Comparison of ENCODE assay signal across 16 mouse cellular contexts in genomic region chr13:72735916-72736315, GRCm38 (mm10).
DNase-seq lines count a peak whose midpoint lies in the region; ATAC-seq lines count a peak whose summit lies in the region.
"Had no signal": no experiment of that assay in that cellular context is flagged by ENCODE, and none has a peak within 500 bp of the region (broad histone marks: within the 10 kb centered on the region; RNA-seq: fewer than 3 reads in every experiment).

No protein-coding gene starts in this region.

- intact Hi-C loops in left cerebral cortex, postnatal 4 days (cut with DNase I), result no loop called here
- intact Hi-C loops in left cerebral cortex, postnatal 36 days (cut with DNase I), result no loop called here

- H3K4me1 ChIP-seq in embryonic facial prominence, embryonic 14.5 days (ENCODE audit: control insufficient read depth, insufficient read depth, low read length), result no peaks in the 10 kb centered on the region
- H3K4me1 ChIP-seq: limb, embryonic 13.5 days; neural tube, embryonic 15.5 days had no signal

- no peaks in the 10 kb centered on the region for H3K36me3 ChIP-seq in embryonic facial prominence, embryonic 14.5 days (ENCODE audit: control insufficient read depth, insufficient read depth, low read length)
- H3K36me3 ChIP-seq: G1E; limb, embryonic 13.5 days; neural tube, embryonic 15.5 days had no signal

- H3K9me3 ChIP-seq in embryonic facial prominence, embryonic 14.5 days (ENCODE audit: control insufficient read depth, low read length), result no peaks in the 10 kb centered on the region
- H3K9me3 ChIP-seq: limb, embryonic 13.5 days; neural tube, embryonic 15.5 days had no signal

- no peaks in the 10 kb centered on the region for H3K27me3 ChIP-seq in embryonic facial prominence, embryonic 14.5 days (replicated peaks; ENCODE audit: control insufficient read depth, insufficient read depth, low read length)

- peak; percentile 66 for DNase-seq in left cerebral cortex, postnatal 4 days
- no peak for DNase-seq in left cerebral cortex, postnatal 36 days (ENCODE audit: low spot score in 2 of 2)
- DNase-seq in brain, embryonic 18.5 days (ENCODE audit: low read depth, low spot score), result peak; percentile 20
- DNase-seq in cerebellum, adult 18-20 months, result peak; percentile 73 to 82
- peak; percentile 50 for DNase-seq in embryonic facial prominence, embryonic 14.5 days (ENCODE audit: low spot score)
- no peak for DNase-seq in adrenal gland, postnatal 10 days
- no peak for DNase-seq in neural tube, embryonic 10.5 days (ENCODE audit: extremely low spot score, low spot score)
- DNase-seq: adrenal gland, adult 2 months; gastrocnemius, adult 2 months; heart, adult 18-20 months; kidney, adult 9 months; liver, postnatal 0 days; thymus, adult 18-20 months had no signal

- WGBS in embryonic facial prominence, embryonic 14.5 days, result 56% methylated on average over 8 of the region's 8 CpGs

- peak; percentile 37; the same call in 1 of the 2 replicates for ATAC-seq in embryonic facial prominence, embryonic 14.5 days (ENCODE audit: low read depth)
- ATAC-seq: liver, postnatal 0 days had no signal

- H3K4me2 ChIP-seq in embryonic facial prominence, embryonic 14.5 days (ENCODE audit: low read depth, low read length), result no peak overlapping the region
- H3K4me2 ChIP-seq: limb, embryonic 13.5 days; neural tube, embryonic 15.5 days had no signal

- no peak overlapping the region for H3K9ac ChIP-seq in embryonic facial prominence, embryonic 14.5 days (ENCODE audit: low read depth, low read length)
- H3K9ac ChIP-seq: limb, embryonic 13.5 days; liver, postnatal 0 days; neural tube, embryonic 15.5 days had no signal

- H3K27ac ChIP-seq in embryonic facial prominence, embryonic 14.5 days (replicated peaks; ENCODE audit: low read depth, low read length), result no peak overlapping the region
- H3K27ac ChIP-seq: gastrocnemius, adult 2 months; limb, embryonic 13.5 days; neural tube, embryonic 15.5 days had no signal

- no peak overlapping the region for H3K4me3 ChIP-seq in embryonic facial prominence, embryonic 14.5 days (ENCODE audit: low read depth, low read length)
- H3K4me3 ChIP-seq: gastrocnemius, adult 2 months; limb, embryonic 13.5 days; neural tube, embryonic 15.5 days had no signal

Comparison
In these comparisons a context has a peak if more than half of its experiments do, and no peak if none do; other contexts are left out.
1. DNase-seq: peak in left cerebral cortex, postnatal 4 days (single experiment), brain, embryonic 18.5 days (single experiment), cerebellum, adult 18-20 months (2 of 2) and embryonic facial prominence, embryonic 14.5 days (single experiment); none in left cerebral cortex, postnatal 36 days (0 of 2), adrenal gland, postnatal 10 days (single experiment) and neural tube, embryonic 10.5 days (single experiment).